ENCODE assay signal across 8 mouse cellular contexts in the genomic region with DNA sequence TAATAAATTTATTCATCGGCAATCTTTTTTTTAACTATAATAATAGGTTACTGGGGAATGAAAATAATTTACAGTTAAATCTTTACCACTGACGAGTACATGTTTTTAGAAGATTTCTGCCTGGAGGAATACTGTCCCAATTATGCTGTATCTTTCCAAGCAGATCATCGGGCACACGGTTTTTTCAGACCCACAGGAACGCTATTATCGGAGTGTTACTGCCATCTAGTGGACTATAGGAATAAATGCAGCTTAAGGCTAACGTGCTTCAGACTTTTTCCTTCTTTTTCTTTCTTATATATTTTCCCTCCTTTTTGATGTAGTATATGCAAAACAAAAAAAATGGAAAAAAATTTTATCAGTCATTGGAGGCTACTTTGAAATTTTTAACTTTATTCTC. TPM values are rescaled to one million over a fixed set of nuclear protein-coding genes. Genes with fewer than 3 reads are reported as not detected.
A peak's percentile ranks its signal among the peaks of the same experiment; 100 is the strongest.
DNase-seq lines count a peak whose midpoint lies in the region; ATAC-seq and TF ChIP-seq lines count a peak whose summit lies in the region.

No protein-coding gene starts in this region.

- 13% methylated on average over 7 of the region's 7 CpGs for WGBS in lung, adult 2 months
- WGBS in embryonic facial prominence, embryonic 14.5 days, result 11% methylated on average over 7 of the region's 7 CpGs

- H3K9ac ChIP-seq in embryonic facial prominence, embryonic 14.5 days (ENCODE audit: low read depth, low read length), result no peak overlapping the region

- H3K27ac ChIP-seq in embryonic facial prominence, embryonic 14.5 days (replicated peaks; ENCODE audit: low read depth, low read length), result no peak overlapping the region

- H3K9me3 ChIP-seq in embryonic facial prominence, embryonic 14.5 days (ENCODE audit: control insufficient read depth, low read length), result no peaks in the 10 kb centered on the region

- H3K4me1 ChIP-seq in lung, adult 2 months (ENCODE audit: control insufficient read depth, insufficient read depth, low read length), result no peaks in the 10 kb centered on the region
- no peaks in the 10 kb centered on the region for H3K4me1 ChIP-seq in embryonic facial prominence, embryonic 14.5 days (ENCODE audit: control insufficient read depth, insufficient read depth, low read length)

- no peaks in the 10 kb centered on the region for H3K27me3 ChIP-seq in embryonic facial prominence, embryonic 14.5 days (replicated peaks; ENCODE audit: control insufficient read depth, insufficient read depth, low read length)

- TF ChIP-seq CTCF in lung, adult 2 months (IDR thresholded peaks at IDR 0.05; ENCODE audit: insufficient read depth, low read length), result peak; percentile 28; the same call in 1 of the 2 replicates

- peak; percentile 34 to 52 for DNase-seq in cerebellum, postnatal 10 days
- DNase-seq in cerebellum, postnatal 36 days, result no peak
- DNase-seq in lung, adult 2 months, result no peak
- DNase-seq in lung, postnatal 4 days, result no peak
- peak; percentile 70 for DNase-seq in embryonic facial prominence, embryonic 14.5 days (ENCODE audit: low spot score)
- DNase-seq in yolk sac, embryonic 10.5 days (ENCODE audit: low spot score), result no peak
- no peak for DNase-seq in adrenal gland, adult 18-20 months (ENCODE audit: low spot score in 2 of 2)

- ATAC-seq in embryonic facial prominence, embryonic 14.5 days (ENCODE audit: low read depth), result no peak
- peak; percentile 82 for ATAC-seq in monocyte, adult 5-6 weeks (replicated peaks; ENCODE audit: insufficient number of reproducible peaks, low FRiP score, low TSS enrichment, poor library complexity, severe bottlenecking)

- no peak overlapping the region for H3K4me2 ChIP-seq in embryonic facial prominence, embryonic 14.5 days (ENCODE audit: low read depth, low read length)

- H3K36me3 ChIP-seq in embryonic facial prominence, embryonic 14.5 days (ENCODE audit: control insufficient read depth, insufficient read depth, low read length), result no peaks in the 10 kb centered on the region

- no peak for TF ChIP-seq POLR2A in lung, adult 2 months (IDR thresholded peaks at IDR 0.05; ENCODE audit: borderline replicate concordance, extremely low read depth, low read depth, low read length)

- no peak overlapping the region for H3K4me3 ChIP-seq in lung, adult 2 months (replicated peaks; ENCODE audit: extremely low read depth, low read depth, low read length)
- H3K4me3 ChIP-seq in embryonic facial prominence, embryonic 14.5 days (ENCODE audit: low read depth, low read length), result no peak overlapping the region

RNA-seq across cellular contexts. Expression of a gene that starts 20.4 kb away (rescaled TPM):
- 1.0 and 1.8 TPM in 2 replicates for polyA plus RNA-seq in lung, adult 2 months (2012; rRNA removed)
- polyA plus RNA-seq in embryonic facial prominence, embryonic 14.5 days (2014; fragmentation: Nextera tagmentation; extraction: Ambion mirVana), result 2.1 and 2.6 TPM in 2 replicates
- total RNA-seq in monocyte, adult 5-6 weeks (2017), result 75.4 to 129 TPM (median 81.3 TPM) in 3 replicates
- 1 to 10 TPM; 1.5 to 3.0 TPM for total RNA-seq in adrenal gland, adult 18-20 months (2021)

RNA-seq across cellular contexts. Expression of a gene that starts 31.4 kb away (rescaled TPM):
- polyA plus RNA-seq in lung, adult 2 months (2012; rRNA removed), result 2.4 and 2.7 TPM in 2 replicates
- polyA plus RNA-seq in embryonic facial prominence, embryonic 14.5 days (2014; fragmentation: Nextera tagmentation; extraction: Ambion mirVana), result 10.4 and 10.8 TPM in 2 replicates
- total RNA-seq in monocyte, adult 5-6 weeks (2017), result 0.32 to 0.87 TPM in 2 of 3 replicates, not detected in the other
- 10 to 100 TPM; 20.9 to 24.6 TPM for total RNA-seq in adrenal gland, adult 18-20 months (2021)

Comparison
In these comparisons a context has a peak if more than half of its experiments do, and no peak if none do; other contexts are left out.
1. DNase-seq: peak in cerebellum, postnatal 10 days (2 of 2) and embryonic facial prominence, embryonic 14.5 days (single experiment); none in cerebellum, postnatal 36 days (0 of 2), lung, adult 2 months (single experiment), lung, postnatal 4 days (0 of 2), yolk sac, embryonic 10.5 days (single experiment) and adrenal gland, adult 18-20 months (0 of 2).
2. RNA of a gene that starts 20.4 kb away (total RNA-seq): 75.4 to 129 TPM in monocyte, adult 5-6 weeks; 1.5 to 3.0 TPM in adrenal gland, adult 18-20 months; every median in the first group is over 10 times any median in the second.
3. RNA of a gene that starts 31.4 kb away (total RNA-seq): 20.9 to 24.6 TPM in adrenal gland, adult 18-20 months; 0.32 to 0.87 TPM in monocyte, adult 5-6 weeks; every median in the first group is over 10 times any median in the second.